Mouse (Mus musculus): ENCODE results near the gene Clec12b.

Clec12b gene

DNA sequence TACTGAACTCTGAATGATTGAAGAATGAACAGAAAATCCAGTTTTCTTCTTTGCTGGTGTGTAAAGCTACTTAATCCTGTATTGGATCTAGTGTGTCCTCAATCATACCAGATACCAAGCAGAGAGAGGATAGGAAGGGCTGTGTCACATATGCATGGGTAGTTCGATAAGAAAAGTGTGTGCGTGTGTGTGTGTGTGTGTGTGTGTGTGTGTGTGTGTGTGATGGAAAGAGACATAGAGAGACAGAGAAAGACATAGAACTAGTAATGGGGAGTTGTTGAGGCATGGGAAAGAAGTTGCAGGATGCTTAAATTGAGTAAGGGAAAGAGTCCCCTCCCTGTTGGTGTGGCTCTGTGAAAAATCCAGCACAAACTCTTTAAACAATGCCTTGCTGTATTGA, at the start of gene Clec12b:
TSS of gene Clec12b (minus strand) at position 101 of the 400 bp plus-strand sequence.
- no peak for DNase-seq (ENCODE audit: low spot score)

DNA sequence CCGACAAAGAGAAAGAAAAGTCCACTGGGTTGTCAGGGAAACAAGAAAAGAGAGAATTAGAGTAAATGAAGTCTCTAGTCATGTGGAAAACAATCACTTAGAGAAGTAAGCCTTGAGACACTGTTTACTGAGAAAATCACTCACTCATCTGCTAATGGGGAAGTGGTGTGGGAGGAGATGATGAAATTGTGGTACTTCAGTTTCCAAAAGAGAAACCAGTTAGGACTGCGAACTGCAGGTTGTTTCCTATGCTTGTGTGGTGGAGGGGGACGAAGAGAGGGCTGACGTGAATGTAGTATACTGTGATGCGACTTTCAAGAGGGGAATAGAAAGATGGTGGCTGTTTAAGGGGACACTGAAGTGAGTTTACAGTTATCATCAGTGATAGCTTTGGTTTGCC, 48.6 kb upstream of the Clec12b start:
- no peak for DNase-seq (ENCODE audit: low spot score)

DNA sequence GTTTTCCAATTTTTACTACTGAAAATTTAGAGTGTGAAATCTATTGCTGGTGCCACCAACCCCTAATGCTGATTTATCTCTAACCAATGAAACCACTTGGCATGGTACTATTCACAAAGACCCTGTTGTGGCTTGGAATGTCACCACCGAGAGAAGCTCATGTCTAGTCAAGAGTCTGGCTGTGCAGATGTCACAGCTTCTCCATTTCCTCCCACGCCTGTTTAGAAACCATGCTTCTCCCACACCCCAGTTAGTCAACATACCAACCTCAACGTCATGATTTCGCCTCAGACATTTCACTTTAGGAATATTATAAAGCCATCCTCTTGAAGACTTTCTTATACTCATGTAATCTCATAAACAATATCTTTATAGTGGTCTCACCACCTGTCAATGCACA, 41.6 kb upstream of the Clec12b start:
- DNase-seq (ENCODE audit: low spot score): no peak

DNA sequence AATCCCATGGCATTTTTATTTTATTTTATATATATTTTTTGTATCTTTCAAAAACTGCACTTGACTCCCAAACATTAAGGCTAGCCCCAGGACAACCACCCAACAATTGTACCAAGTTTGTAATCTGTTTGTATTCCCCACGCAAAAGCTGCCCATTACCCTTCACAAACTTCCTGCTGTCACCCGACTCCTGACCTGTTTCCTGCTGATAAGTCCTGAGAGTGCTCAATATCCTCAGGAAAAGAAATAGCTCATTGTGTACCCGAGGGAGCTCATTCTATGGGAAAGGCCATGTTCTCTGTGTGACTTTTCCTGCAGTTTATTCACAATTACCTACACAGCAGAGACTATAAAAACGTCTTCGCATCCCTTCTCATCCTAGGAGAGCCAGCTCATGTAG, 40.1 kb upstream of the Clec12b start:
- no peak for DNase-seq (ENCODE audit: low spot score)

DNA sequence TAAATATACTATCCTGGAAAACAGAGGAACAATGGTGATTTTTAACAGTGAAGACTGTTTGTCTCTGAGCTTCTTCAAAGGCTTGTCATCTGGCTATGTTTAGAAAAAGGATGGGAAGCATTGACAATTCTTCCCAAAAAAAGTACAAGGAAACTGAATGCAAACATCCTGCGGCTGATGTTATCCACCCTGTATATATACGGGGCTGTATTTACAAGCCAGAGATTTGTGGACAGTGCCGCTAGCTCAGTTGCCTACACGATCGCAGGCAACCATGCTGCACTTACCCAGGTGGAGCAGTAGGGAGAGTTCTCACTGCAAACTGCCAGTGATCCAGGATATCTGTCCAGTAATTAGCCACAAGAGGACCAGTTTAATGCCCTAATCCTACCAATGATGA, 39.5 kb upstream of the Clec12b start:
- DNase-seq (ENCODE audit: low spot score): no peak

DNA sequence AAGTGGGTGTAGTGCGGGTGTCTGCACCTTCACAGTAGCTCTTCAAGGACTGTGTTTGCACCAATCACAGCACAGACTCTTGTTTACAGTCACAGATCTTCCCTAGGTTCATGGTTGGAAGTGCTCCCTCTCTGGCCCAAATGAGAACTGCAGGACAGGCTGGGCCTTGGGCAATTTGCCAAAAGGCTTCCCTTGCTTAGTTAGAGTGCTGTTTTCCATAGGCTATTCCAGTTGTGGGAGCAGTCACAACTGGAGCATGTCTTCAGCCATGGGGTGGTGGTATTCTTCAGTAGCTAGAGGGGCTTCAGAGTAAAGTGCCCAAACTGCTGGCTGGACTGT, 38.0 kb upstream of the Clec12b start:
- peak; percentile 53 for DNase-seq (ENCODE audit: low spot score)

DNA sequence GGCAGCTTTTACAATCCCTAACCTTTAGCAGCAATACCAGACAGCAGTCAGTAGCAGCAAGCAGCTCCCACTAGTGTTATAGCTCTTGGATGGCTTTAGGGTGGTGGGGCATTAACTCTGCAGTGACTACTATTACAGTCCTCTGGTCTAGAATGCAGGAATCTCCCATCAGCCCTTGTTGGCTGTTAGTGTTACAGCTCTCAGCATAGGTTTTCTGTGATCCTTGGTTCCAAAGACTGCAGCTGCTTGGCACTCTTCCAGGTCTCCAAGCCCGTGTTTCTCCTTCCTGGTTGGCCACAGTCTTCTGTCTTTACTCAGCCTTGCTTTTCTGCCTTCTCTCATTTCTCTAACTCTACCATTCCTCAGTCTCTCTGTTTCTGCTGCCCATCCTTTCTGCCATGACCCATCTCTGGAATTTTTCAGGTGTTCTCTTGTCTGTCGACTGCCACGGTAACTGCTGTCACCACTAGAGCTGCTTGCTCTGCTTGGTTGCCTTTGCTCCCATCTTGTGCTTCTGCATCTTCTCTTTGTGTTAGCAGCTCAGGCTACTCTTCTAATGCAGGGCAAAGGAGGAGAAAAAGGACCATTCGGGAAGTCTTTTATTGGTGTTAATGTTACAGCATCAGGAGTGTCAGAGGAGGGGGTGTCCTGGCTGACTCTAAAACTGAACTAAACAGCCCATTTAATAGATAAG, 37.5 kb upstream of the Clec12b start:
- DNase-seq (ENCODE audit: low spot score): no peak

DNA sequence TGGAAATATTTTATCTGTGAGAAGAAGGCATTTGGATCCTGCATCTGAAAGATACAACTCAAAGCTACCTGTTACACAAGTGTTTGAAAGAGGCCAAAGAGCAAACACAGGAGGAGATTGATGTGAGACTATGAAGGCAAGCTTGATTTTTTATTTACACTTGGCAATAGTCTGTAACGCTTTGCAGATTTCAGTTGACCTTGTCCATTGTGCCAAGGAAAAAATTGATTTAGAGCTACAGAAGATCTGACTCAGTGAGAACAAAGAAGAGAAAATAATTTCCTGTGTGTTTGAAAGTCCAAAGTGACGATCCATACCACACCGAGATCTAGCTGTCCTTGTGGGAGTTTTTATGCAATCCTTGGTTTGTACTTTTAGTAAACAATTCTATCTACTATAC, 36.6 kb upstream of the Clec12b start:
- no peak for DNase-seq (ENCODE audit: low spot score)

DNA sequence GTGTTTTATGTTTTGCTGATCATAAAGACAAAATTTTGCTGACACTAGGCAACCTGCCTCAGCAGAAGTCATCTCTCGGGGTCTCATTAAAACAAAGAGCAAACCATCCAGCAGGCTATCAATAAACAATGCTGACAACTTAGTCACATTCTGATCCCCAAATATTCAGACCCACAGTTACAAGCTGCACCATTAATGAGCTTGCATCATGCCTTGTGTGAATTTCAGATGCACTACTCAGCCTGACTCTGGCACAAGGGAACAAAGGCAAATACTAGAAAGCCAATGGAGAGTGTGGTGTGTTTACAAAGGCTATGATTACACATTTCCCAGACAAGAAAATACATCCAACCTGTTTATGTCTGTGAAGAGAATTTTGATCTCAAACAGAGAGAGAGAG, 28.5 kb upstream of the Clec12b start:
- no peak for DNase-seq (ENCODE audit: low spot score)

DNA sequence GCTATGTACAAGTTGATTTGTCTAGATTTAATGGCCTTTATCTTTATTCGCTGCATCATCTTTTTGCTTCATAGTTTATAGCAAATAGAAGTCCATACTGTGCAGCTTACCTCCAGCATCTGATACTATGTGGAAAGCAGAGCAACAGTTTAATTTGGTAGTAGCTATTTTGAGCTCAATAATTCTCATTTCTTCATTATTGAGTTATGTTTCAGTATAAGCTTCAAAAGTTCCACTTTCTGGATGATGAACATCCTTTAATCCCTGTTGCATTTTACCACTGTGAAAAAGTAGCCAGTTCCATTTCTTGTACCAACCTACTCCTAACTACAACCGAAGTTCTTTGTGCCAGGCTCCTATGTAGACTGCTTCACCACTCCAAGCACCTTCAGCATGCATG, 22.9 kb upstream of the Clec12b start, which contains the start of gene Clec9a:
TSS of gene Clec9a (plus strand) at position 301 of the 400 bp plus-strand sequence.
- DNase-seq (ENCODE audit: low spot score): no peak

DNA sequence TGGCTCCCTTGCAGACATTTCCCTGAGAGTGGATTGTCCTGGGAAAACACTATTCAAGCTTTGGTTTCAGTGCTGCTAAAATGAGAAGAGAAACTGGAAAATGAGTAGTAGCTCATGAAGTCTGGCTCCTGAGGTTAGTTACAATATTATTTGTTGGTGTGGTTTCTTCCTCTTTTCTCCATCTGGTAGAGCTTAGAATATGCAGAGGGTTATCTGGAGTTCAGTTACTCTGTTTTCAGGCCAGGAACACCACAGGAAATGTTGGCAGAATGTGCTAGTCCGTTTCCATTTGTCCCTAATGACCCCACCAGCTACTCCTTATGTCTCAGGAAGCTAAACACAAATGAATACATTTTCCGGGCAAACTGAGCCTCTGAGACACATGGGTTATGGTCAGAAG, 21.6 kb upstream of the Clec12b start:
- no peak for DNase-seq (ENCODE audit: low spot score)

DNA sequence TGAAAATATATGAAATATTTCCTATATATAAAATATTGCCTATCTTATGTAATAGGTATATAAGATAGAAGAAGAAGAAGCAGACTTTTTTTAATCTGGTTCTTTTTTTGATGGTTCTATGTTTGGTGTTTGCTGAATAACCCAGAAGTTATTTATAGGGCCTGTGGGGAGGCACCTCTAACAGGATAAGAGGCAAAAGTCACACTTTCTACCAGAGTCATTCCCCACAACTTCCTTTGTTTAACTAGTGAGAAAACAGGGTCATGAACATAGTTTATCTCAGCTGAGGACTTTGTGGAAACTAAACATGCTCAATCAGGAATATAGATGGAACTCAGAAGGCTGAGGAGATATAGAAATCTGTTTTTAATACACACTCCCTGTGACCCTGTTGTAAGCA, 20.3 kb upstream of the Clec12b start:
- no peak for DNase-seq (ENCODE audit: low spot score)

DNA sequence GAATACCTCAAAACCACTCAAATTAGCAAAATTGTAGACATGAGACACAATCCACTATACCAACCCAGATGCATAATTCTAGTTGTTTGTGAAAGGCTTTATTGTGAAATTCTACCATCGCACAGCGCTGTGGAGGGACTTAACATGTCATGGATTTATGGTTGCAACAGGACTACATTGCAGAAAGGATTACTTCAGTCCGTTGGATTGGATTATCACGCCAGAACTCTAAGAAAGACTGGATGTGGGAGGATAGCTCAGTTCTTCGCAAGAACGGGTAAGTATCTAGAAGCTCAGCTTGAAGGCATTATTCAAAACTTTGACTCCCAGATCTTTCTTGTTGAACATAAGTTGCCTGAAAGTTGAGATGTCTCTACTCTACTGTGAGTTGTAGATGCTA, 17.7 kb upstream of the Clec12b start:
- DNase-seq (ENCODE audit: low spot score): no peak

DNA sequence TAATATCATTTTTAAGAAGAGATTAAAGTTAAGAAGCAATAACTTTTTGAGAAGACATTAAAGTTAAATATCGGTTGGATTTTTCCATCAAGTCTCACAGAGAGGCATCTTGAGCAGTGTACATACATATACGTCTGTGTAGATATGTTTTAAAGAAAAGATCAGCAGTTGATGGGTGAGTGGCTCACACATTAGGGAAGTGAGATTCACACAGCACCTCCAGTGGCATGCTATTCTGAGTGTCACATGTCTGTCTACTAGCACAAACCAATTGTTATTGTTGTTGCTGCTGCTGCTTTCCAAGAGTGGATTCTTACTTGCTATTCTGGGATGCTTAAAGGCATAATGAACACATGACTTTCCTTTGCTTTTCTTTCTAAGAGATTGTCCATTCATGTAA, 16.7 kb upstream of the Clec12b start:
- DNase-seq (ENCODE audit: low spot score): no peak

DNA sequence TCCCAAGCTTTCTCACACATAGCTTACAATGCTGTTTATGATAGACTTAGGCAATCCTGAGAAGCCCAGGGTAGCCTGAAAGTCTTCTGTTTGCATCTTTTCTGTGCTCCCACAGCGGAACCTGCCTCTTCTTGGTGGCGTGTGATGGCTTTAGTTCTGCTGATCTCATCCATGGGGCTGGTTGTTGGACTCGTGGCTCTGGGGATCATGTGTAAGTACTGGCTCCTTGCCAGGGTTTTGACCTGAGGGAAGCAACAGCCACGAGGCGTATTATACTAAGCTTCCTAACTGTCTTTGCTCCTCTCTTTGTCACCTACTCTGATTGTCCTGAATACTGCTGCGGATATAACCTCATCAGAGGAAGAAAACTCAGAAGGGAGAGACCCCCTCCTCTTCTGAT, 14.3 kb upstream of the Clec12b start:
- DNase-seq (ENCODE audit: low spot score): no peak

DNA sequence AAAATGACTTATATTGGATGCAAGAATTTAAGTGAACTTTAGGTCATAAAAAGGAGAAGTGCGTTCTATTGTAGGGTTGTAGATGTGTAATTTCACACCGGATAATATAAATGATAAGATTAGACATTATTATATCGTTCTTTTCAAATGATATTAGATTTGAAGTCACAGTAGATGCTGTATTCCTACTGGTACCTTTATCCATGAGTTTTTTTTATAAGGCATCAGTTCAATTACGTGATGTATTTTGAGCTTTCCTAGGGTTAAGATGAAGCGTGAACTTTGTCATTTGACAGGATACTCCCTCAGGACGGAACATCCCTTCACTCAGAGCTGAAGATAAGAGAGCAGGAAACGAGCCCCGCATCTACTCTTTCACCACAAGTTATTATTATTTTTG, 11.3 kb upstream of the Clec12b start, which contains the start of gene Clec1b:
TSS of gene Clec1b (plus strand) at position 301 of the 400 bp plus-strand sequence.
- DNase-seq (ENCODE audit: low spot score): no peak

DNA sequence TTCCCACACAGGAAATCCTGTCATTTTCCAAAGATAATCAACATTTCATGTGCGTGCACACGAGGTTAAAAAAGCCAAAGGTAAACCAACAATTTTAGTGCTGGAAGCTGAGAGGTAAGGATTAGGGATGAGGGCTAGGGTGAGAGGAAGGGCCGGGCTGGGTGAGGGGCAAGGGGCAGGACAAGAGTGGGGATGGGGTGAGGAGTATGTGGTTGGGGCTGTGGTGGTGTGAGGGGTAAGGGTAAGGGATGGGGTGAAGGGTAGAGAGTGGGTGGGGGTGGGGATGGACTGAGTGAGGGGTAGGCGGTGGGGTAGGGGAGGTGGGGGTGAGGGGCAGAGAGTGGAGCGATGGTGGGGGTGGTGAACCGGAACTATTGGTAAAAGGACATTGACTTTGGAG, 8.1 kb upstream of the Clec12b start:
- no peak for DNase-seq (ENCODE audit: low spot score)

DNA sequence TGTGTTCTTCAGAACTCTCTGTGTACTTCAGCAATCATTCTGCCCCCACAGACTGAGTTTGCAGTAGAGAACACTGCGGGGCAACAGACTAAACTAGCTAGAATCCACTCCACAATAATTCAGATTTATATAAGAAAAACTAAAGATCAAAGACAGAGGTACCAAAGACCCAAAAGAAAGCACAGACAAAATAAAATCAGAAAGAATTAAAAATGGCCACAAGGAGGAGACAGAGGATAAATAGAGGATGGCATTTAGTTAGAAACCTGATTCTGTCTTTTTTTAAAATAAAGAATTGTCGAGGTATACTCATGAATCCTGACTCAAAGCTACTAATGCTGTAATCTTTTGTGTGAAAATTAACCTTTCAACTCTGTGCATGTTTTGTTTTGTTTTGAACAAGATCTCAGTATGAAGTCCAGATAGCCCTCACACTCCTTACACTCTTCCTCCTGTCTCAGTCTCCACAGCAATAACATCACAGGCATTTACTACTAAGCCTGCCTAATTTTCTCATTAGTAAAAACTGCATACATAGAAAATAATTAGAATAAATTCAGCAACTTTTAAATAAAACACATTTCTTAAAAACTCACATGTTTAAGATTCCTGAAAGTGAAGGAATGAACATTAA, 7.5 kb upstream of the Clec12b start:
- DNase-seq (ENCODE audit: low spot score): no peak

DNA sequence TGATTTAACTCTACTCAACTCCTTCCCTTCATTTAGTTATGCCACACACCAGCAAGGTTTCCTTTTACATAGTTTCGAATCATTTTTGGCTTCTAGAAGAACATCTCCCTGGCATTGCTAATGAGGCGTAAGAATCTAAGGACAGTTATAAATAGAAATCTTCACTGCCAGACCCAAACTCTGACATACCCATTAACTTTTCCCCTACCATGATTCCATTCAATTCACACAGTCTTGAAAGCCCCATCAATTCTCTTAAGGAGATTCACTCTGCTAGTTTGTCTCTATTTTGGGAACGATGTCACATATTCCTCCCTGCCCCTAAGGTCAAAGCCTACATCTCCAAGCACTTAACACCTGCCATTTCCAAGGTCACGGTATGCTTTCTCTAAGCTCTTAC, 674 bp downstream of the Clec12b start:
- DNase-seq (ENCODE audit: low spot score): no peak

DNA sequence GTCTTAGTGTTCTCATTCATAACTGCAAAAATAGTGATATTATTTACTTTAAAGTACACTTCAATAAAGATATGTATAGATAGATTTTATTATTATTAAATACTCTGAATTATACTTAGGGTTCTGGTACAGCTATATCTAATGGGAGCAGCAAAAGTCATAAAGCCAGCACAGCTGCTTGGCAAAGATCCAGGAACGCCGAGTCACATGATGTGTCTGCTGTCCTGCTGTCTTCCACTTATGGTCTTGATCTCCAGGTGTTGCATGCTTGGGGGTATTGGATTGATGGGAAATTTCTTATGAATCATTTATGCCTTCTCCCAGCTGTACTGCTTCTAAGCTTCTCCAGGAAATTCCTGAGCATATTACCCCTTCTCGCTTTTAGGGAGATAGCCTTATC, 2.2 kb downstream of the Clec12b start:
- no peak for DNase-seq (ENCODE audit: low spot score)

DNA sequence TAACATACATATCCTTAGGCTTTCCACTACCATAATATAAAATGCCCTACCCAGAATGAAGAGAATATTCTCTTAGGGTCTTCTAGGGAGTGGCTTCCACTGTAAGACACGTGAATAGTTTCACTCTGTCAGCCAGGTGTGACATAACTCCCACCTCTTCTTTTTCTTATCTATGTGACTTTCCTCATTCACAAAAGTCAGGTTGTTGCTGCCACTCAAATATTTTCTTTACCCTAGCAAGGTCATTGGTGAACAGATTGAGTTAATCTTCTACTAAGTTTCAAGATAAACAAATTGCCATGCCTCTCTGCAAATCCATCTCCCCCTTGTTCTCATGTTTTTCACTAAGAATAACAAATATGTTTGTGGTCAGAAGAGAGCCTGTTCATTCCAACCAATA, 3.9 kb downstream of the Clec12b start:
- DNase-seq (ENCODE audit: low spot score): no peak

DNA sequence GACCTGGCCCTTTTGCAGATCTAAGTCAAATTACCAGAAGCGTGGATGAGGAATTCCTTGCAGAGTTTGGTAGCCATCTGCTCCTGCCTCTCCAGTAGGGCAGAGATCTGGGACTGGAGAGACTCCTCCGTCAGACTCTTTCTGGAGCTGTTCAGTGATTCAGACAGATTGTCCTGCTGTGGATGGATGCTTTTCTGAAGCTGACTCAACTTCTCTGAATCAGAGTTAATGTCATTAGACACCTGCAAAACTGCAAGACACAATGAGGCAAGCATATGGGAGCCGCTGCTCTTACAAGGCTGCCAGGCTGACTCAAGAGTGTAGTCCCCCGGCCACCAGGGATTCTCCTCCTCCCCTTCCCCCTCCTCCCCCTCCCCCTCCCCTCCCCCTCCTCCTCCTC, 5.2 kb downstream of the Clec12b start:
- no peak for DNase-seq (ENCODE audit: low spot score)

DNA sequence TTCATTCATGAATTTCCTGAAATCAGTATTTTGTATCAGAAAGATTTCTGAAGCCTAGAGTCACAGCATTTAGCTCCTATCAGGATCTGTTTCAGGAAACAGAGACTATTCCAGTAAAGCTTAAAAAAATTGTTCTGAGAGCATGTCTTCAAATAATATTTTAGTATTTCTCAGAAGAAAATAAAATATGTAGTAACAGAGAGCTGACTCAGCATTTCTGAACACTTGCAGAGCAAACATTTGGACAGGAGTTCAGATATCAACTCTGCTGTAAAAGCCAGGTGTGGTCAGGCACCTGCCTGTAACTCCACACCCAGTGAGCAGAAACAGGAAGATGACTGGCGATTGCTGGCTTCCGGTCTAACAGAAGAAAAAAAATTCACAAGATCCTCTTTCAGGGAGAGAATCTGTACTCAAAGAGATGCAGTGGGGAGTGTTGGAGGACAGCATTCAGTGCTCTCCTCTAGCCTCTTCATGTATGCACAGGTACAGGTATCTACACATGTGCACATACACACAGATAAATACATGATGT, 10.7 kb downstream of the Clec12b start:
- DNase-seq (ENCODE audit: low spot score): no peak

Measured in urinary bladder, postnatal 25 days (tissue).